Mouse (Mus musculus) layer of hippocampus, postnatal 25 days (tissue): ENCODE measurements around the gene Dusp8. TPM values are rescaled to one million over a fixed set of nuclear protein-coding genes. Genes with fewer than 3 reads are reported as not detected.

Source experiments
- DNase-seq, 2 experiments: peaks; one replicate each; pipeline ENCODE4 v3.0.0; 2022; ENCODE audit warnings: mixed read lengths in 2 of 2, low spot score in 1 of 2; ENCODE audit errors: extremely low spot score in 1 of 2
- total RNA-seq, 2 experiments: library from RNA; stranded (reverse); gene quantifications; 2 replicates each; pipeline ENCODE4 v1.2.3; 2021

Gene Dusp8
- total RNA-seq, 2 experiments from 2014 or later, result 127 to 139 TPM

DNA sequence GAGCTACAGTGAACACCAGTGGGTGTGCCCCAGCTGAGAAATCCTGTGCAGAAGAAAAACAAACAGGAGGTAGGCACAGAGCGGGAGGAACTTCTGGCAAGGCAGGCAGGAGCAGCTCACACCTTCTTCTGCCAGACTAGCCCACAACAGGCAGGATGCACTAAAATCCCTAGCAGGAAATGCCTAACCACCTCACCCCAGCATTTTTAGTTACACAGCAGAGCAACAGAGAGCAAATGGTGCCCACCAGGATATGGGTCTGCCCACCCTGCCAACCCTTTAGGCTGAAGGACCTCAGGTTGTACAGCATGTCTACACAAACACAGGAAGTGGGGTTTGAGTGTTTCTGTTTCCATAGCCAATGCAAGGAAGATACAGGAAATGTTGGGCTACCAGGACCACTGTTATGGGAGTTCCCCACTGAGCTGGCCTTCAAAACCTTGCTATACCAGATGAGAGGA is 39.0 kb downstream of the Dusp8 start:
- DNase-seq, result no peak

DNA sequence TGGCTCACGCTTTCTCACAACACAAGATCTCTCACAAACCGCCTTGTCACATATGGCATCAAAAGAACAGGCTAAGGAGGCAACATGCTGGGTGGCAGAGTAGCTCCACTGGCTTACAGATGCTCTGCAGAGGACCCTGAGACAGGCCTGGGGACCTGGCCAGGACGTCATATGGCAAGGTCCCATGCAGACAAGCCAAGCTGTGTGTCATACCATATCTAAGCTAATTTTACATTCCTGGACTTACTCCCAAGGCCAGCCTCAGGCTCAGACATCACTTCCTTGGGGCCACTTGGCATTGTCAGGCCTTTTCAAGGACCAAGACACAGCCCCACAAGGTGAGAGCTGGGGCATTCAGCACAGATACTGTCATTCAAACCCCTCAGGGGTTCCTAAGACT is 40.2 kb downstream of the Dusp8 start:
- no peak for DNase-seq

DNA sequence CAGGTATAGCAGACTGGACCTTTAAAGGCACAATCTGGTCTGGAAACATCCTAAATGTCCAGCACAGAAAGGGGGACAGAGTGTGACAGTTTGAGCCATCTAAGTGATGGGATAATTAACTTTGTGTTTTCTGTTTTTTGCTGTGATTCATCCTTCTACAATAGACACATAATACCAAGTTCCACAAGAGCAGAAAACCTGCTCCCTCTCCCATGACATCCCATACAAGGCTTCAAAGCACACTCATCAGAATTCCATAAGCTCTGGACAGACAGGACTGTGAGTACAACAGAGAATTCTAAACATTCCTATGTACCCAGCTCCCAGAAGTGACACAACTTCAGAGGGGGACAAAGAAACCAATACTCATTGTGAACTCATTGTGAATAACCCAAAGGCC is 45.1 kb downstream of the Dusp8 start:
- no peak for DNase-seq

DNA sequence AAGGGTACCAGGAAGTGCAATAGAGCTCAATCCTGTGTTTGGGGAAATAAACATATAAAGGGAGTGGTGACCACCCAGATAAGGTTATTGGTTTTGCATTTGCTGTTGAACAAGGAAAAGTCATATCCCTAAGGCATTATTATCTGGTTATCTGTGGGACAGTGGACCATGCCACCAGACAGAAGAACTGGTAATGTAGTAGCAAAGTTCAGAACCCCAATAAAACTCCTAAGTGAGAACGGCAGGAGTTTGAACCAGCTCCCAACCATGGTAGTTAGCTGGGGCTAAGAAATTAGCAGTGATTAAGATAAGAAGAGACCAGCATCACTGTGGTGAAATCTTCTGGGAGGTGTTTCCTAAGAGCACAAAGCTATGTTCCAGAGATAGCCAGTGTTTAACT is 49.7 kb downstream of the Dusp8 start:
- no peak for DNase-seq

DNA sequence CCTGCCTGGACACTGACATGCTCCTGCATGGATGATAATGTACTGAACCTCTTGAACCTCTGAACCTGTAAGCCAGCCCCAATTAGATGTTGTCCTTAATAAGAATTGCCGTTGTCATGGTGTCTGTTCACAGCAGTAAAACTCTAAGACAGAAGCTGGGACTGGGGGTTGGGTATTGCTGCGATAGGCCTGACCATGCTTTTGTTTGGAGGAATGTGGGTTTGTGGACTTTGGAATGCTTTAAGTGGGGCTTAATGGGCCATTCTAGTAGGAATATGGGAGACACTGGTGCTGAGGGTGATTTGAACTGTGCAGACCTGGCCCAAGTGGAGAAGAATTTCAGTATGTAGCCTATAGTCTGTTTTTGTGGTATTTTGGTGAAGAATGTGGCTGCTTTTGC is 50.3 kb downstream of the Dusp8 start:
- no peak for DNase-seq

DNA sequence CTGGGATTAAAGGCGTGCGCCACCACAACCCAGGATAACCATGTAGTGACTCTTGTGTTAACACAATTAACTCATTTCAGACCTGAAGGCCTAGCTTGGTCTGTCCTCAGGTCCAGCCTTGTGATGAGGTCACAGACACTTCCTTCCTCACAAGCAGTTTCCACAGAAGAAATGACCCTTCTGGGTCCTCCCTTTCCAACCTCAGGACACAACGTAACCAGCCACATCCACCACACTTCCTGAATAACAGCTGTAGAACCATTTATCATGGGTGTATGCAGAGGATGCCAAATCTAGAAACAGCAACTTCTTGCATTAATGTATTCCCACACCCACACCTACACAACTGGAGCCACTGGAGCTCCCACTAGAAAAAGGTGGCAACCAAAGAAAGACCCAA is 54.9 kb downstream of the Dusp8 start:
- DNase-seq, result no peak

DNA sequence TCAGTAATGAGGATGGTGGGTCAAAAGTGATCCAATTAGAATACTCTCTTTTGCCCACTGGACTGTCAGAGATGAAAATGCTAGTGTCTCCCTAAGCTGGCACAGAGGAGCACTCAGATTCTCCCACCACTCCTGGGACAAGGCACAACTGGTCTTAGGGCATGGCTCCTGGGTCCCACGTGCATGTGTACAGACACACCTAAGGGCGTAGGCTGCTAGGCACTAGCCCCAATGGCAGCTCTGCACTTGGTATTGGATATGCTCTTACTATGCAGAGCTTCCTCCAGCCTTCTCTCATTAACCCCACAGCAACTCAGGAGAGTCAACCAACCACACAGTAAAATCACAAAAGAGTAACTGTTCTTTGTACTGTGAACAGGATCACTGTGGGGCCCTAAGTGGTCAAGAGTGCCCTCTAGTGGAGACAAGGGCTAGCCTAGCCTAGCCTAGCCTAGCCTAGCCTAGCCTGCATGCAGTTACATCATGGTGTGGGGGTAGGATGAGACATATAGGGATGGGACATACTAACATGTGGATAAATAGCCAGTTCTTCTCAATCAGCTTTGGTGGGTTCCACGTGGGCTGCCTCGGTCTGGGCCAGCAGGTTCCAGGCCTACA is 58.0 kb downstream of the Dusp8 start:
- DNase-seq, result peak; percentile 16 to 45

DNA sequence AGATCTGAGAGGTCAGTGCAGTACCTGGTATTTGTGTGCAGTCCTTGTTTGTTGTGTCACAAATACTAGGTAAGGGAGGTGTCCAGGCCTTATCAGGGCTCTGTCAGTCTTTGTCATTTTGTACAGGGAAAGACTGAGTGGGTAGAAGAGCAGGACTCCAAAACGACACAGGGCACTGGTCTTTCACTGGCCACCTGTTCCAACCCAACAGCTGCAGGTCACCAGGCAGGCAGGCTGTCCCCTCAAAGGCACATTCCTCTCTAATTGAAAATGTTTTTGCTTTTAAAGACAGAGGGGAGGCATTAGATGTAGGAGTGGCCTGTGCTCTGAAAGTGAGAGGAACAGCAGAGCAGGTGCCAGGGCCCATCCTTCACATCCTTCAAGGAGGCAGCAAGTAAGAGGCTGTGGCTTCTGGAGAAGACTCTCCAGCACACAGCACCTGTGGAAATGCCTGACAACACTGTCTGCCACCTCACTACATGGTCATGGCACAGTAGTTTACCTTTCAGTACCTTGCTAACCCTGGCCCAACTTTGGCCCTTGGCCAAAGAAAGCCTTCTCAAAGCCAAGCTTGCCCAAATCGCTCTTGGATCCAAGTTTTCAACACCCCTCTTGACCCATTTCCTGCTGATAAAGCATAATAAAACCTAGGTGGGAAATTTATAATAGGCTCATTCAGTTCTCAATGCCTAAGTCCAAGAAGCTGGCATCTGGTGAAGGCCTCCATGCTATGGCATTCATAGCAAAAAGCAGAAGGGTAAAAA is 60.4 kb downstream of the Dusp8 start:
- DNase-seq, result no peak

DNA sequence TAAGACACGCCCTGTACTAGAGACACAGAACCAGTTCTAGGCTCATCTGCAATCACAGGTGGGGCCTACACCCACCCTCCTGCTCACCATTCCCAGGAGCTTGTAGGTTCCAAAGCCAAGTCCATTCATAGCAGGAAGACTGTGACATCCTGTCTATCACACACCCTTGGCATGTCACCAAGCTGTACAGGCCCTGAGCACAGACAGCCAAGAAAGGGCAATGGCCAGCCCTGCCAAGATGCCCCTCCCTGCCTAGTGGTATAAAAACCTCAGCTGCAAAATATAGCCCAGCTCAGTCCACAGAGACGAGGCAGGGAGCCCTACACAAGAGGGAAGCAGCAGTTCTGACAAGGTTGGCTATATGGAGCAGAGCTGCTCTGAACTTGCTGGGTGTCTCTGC is 61.4 kb downstream of the Dusp8 start:
- DNase-seq, result no peak

DNA sequence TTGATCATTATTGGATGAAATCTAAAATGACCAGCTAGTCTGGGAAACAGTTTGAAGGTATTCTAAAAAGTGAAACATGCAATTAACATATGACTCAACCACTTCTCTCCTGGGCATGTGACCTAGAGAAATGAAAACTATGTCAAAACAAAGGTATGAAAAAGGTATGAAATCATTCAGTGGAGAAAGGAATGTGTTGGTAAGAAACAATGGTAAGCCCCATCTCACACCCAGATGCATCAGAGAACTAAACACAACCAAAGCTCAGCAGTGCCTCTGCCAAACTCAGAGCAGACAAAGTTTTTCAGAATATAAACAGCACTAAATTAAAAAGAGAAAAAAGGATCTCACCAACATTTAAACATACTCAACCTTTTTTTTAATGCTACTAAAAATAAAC is 65.6 kb downstream of the Dusp8 start:
- DNase-seq, result no peak

Other genes starting within 250 kb of the Dusp8 start
- 100 to 1,000 TPM; 126 to 131 TPM for gene Tollip, start 177.3 kb downstream of the Dusp8 start, total RNA-seq
- 100 to 1,000 TPM; 170 to 190 TPM for gene Brsk2, start 146.1 kb downstream of the Dusp8 start, total RNA-seq
- 10 to 100 TPM; 27.0 to 29.1 TPM for gene Mob2, start 34.8 kb downstream of the Dusp8 start, total RNA-seq
- not detected for gene Gm45618, start 24.9 kb upstream of the Dusp8 start, total RNA-seq
- not detected for gene Gm39115, start 40.2 kb upstream of the Dusp8 start, total RNA-seq
- not detected for gene Gm45337, start 48.8 kb upstream of the Dusp8 start, total RNA-seq
- gene Gm29735, start 61.3 kb upstream of the Dusp8 start, total RNA-seq, result not detected
- gene Gm4553, start 69.9 kb upstream of the Dusp8 start, total RNA-seq, result not detected
- gene Krtap5-2, start 80.2 kb upstream of the Dusp8 start, total RNA-seq, result not detected
- not detected for gene Gm10153, start 94.5 kb upstream of the Dusp8 start, total RNA-seq
- gene Krtap5-3, start 105.5 kb upstream of the Dusp8 start, total RNA-seq, result not detected
- gene Gm7579, start 116.0 kb upstream of the Dusp8 start, total RNA-seq, result not detected
- not detected for gene Krtap5-5, start 134.1 kb upstream of the Dusp8 start, total RNA-seq
- not detected for gene Gm40460, start 145.2 kb upstream of the Dusp8 start, total RNA-seq
- gene Gm2431, start 162.5 kb upstream of the Dusp8 start, total RNA-seq, result not detected
- gene Gm4559, start 178.5 kb upstream of the Dusp8 start, total RNA-seq, result not detected
- not detected for gene Krtap5-1, start 201.3 kb upstream of the Dusp8 start, total RNA-seq
- not detected for gene Krtap5-4, start 207.7 kb upstream of the Dusp8 start, total RNA-seq